Mouse (Mus musculus) monocyte, adult 2 months (primary cell): ENCODE measurements around the gene Psme2b.
A peak's percentile ranks its signal among the peaks of the same experiment; 100 is the strongest.
"Not testable (repeated sequence)": the region's sequence is repeated elsewhere in the genome, so short reads cannot be mapped to it uniquely, and the experiment has no call there.

Experiments
- DNase-seq, 2 experiments: peaks; one replicate each; pipeline ENCODE4 v3.0.0; 2022; ENCODE audit warnings: low spot score in 2 of 2, low read depth in 1 of 2

Gene Psme2b

DNA sequence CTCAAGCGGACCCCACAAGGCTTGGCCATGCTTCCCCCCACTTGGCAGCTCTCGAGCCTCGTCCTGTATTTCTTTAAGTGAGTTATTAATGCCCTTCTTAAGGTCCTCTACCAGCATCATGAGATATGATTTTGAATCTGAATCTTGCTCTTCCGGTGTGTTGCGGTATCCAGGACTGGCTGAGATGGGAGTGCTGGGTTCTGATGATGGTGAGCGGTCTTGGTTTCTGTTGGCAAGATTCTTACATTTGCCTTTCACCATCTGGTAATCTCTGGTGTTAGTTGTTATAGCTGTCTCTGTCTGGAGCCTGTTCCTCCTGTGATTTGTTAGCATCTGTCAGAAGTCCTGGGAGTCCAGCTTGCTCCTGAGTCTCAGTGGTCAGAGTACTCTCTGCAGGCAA is at the start of gene Psme2b:
TSS of gene Psme2b (minus strand) at position 101 of the 400 bp plus-strand sequence.
- DNase-seq: not testable (repeated sequence)

DNA sequence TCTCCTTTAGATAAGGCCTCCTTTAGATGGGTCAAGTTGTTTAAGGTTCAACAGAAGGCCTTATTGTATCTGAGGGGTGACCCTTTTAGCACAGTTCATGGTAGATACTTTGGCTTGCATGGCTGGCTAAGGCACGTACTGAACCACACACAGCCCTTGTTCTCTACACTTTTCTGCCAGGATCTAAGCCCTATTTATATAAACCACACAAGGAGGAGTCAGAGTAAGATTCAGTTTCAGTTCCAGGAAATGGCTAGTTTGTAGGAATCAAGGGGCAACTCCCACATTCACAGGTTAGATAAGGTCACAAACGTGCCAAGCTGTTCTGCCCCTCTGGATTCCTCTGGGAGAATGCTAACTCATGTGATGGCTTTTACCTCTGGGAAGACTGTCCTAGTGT is 48.0 kb upstream of the Psme2b start, which contains the start of gene Tgtp1:
TSS of gene Tgtp1 (minus strand) at position 155 of the 400 bp plus-strand sequence.
- not testable (repeated sequence) for DNase-seq

GRCm38 (mm10) chr11:48993296-48993695 is 47.3 kb upstream of the Psme2b start:
- not testable (repeated sequence) for DNase-seq

DNA sequence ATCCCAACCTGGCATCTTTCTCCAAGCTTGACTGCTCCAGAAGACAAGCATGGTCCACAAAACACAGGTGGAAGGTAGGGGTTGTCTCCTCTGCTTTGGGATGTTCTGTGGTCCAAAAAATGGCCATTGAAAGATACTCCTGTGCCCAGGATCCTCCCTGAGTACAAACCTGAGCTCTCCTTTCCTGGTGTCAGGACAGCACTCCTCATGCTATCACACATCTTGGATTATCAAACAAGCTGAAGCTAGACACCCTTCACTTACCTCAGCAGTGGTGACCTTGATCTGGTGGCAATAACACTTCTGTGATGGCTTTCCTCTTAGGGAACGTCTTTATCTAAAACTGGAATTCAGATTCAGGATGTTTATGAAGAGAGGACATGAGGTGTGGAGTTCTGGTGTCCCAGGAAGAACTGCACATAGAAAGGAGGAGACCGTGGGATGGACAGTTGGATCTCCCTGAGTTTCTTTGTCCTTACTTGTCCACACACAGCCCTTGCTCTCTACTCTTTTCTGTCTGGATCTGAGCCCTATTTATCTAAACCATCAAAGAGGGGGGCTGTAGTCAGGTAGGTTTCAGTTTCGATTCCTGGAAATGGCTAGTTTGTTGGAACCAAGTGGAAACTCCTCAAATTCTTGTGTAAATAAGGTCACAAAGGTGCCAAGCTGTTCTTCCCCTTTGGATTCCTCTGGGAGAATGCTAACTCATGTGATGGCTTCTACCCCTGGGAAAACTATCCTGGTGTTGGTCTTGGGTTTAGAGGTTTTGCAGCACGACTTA is 45.9 kb upstream of the Psme2b start, which contains the start of gene Gm12185:
TSS of gene Gm12185 (minus strand) at position 487 of the 781 bp plus-strand sequence.
- DNase-seq: not testable (repeated sequence)

GRCm38 (mm10) chr11:48989981-48990380 is 44.0 kb upstream of the Psme2b start:
- DNase-seq: not testable (repeated sequence)

DNA sequence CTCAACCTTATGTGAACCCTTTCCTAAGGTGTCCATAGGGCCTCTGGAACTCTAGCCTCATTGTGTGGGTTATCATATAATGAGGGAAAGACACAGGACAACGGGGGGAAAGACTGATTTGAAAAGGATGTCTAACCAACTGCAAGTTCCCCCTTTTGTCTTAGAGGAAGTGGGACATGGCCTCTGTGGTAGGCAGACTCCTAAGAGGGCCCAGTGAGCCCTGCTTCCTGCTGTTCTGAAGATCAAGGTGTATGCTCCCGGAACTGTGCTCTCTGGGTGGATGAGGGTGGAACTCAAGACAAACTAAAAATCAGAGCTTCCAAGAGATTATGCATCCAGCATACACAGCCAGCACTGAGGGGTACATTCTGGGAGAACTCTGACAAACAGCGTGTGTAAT is 42.2 kb upstream of the Psme2b start:
- DNase-seq: not testable (repeated sequence)

DNA sequence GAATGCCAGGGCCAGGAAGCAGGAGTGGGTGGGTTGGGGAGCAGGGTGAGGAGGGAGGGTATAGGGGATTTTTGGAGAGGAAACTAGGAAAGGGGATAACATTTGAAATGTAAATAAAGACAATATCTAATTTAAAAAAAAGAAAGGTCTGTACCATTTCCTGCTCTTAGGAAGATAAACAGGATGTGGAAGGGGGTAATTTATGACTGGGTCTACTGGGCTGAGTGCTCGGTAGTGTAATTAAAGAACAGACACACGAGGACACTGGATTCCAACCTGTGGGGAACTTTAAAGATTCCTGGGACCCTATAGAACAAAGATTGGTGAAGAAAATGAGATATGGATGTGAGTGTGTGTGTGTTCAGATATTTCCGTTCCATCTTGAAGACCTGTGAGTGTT is 36.9 kb upstream of the Psme2b start:
- not testable (repeated sequence) for DNase-seq

- not testable (repeated sequence) for DNase-seq
Observed at GRCm38 (mm10) chr11:48980052-48980451, 34.1 kb upstream of the Psme2b start.

GRCm38 (mm10) chr11:48979251-48979650 is 33.3 kb upstream of the Psme2b start, which contains the start of gene 9930111J21Rik1:
Gene 9930111J21Rik1, minus strand, starts transcription at chr11:48979398.
- DNase-seq: not testable (repeated sequence)

GRCm38 (mm10) chr11:48978240-48978939 is 32.4 kb upstream of the Psme2b start, which contains the start of gene Olfr56:
Gene Olfr56, plus strand, starts transcription at chr11:48978889.
- not testable (repeated sequence) for DNase-seq

GRCm38 (mm10) chr11:48974686-48975085 is 28.7 kb upstream of the Psme2b start:
- not testable (repeated sequence) for DNase-seq

GRCm38 (mm10) chr11:48939286-48939685 is 6.7 kb downstream of the Psme2b start:
- DNase-seq: not testable (repeated sequence)

GRCm38 (mm10) chr11:48935291-48935690 is 10.7 kb downstream of the Psme2b start:
- not testable (repeated sequence) for DNase-seq

DNA sequence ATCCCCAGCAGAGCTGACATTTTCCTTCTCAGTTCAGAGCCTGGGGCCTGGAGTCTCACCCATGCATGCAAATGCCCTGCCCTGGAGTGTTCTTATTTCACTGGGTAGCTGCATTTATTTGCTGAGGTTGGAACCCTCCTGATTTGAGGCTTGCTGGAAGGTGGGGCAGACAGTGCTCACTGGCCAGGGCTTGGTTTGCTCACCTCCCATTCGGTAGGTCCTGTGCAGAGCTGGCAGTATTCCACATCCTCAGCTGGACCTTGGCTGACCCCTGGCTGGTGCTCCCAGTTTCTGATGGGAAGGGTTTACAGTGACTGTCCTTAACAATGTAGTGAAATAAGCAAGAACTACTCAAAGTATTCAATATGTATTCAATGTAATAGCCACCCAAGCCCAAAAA is 12.1 kb downstream of the Psme2b start:
- not testable (repeated sequence) for DNase-seq

DNA sequence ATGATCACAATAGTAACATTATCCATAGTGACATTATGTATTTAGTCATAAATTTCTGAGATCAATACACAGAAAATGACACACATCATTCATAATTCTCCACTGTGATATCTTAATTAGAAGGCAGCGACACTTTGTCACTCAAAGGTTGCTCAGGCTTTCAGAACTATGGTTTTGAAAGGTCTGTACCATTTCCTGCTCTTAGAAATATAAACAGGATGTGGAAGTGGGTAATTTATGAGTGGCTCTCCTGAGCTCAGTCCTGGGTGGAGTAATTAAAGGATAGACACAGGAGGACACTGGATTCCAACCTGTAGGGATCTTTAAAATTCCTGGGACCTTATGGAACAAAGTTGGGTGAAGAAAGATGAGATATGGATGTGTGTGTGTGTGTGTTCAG is 12.6 kb downstream of the Psme2b start:
- DNase-seq: not testable (repeated sequence)

DNA sequence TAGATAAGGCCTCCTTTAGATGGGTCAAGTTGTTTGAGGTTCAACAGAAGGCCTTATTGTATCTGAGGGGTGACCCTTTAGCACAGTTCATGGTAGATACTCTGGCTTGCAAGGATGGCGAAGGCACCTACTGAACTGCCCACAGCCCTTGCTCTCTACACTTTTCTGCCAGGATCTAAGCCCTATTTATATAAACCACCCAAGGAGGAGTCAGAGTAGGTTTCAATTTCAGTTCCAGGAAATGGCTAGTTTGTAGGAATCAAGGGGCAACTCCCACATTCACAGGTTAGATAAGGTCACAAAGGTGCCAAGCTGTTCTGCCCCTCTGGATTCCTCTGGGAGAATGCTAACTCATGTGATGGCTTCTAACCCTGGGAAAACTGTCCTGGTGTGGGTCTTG is 17.9 kb downstream of the Psme2b start:
- DNase-seq: not testable (repeated sequence)

DNA sequence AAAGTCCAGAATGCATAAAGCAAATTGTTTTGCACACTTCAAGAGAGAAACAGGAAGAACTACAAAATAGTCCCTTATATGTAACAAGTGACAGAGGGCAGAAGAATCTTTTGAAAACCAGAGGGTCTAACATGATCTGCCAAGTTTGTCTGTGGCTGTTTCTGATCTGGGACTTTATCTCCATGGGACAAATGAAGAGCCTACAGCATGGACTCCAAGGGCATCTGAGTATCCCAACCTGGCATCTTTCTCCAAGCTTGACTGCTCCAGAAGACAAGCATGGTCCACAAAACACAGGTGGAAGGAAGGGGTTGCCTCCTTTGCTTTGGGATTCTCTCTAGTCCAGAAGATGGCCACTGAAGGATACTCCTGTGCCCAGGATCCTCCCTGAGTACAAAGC is 19.6 kb downstream of the Psme2b start:
- not testable (repeated sequence) for DNase-seq

DNA sequence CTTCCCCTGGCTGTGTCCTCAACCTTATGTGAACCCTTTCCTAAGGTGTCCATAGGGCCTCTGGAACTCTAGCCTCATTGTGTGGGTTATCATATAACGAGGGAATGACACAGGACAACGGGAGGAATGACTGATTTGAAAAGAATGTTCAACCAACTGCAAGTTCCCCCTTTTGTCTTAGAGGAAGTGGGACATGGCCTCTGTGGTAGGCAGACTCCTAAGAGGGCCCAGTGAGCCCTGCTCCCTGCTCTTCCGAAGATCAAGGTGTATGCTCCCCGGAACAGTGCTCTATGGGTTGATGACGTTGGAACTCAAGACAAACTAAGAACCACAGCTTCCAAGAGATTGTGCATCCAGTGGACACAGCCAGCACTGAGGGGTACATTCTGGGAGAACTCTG is 22.2 kb downstream of the Psme2b start:
- not testable (repeated sequence) for DNase-seq

DNA sequence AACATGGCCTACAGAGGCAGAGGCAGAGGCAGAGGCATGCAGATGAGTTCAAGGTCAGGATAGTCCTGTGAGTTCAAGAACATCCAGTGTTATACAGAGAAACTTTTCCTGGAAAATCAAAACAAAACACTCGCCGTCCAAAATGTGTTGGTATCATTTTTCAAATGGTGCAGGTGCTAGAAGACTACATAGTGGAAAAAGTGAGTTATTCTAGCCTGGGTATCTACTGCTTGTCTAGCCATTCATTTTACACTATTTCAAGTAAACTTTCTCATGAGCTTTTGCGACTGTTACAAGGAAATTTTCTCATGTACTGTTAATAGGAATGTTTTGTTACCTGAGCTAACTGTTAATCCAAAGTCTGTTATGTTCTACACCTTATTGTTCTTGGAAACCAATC is 27.6 kb downstream of the Psme2b start:
- DNase-seq: no peak

GRCm38 (mm10) chr11:48913611-48914010 is 32.4 kb downstream of the Psme2b start:
- DNase-seq: no peak

- no peak for DNase-seq
Observed at GRCm38 (mm10) chr11:48908459-48908858, 37.5 kb downstream of the Psme2b start.

DNA sequence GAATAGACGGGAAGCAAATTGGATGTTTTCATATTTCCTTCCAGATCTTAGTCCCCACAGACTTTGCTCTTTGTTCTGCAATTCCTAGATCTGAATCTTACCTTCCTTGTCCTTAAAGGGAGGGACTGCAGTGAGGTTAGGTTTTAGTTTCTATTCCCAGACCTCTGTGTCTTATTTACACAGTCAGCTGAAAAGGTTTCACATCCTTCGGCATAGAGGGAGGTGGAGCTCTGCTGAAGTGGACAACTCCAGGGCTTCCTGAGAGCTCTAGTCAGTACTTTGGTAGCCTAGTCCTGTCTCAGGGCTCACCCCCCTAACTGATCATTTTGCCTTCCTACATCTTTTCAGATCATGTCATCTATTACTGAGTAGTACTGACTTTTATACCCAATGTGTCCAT is 44.0 kb downstream of the Psme2b start, which contains the start of gene Gm5431:
TSS of gene Gm5431 (minus strand) at position 194 of the 400 bp plus-strand sequence.
- peak in 1 of 2 experiments; percentile 2 for DNase-seq
